Mouse (Mus musculus) lung, adult 2 months (tissue): ENCODE measurements around the gene Xpr1. TPM values are rescaled to one million over a fixed set of nuclear protein-coding genes. Genes with fewer than 3 reads are reported as not detected.

Experiments used
- DNase-seq: peaks from one replicate; pipeline ENCODE4 v3.0.0; 2022
- H3K4me1 ChIP-seq: fragments of 200-500 bp; 2 replicates; pipeline ENCODE4 v1.6.1; 2011; ENCODE audit warnings: low read length; ENCODE audit not compliant: control insufficient read depth, insufficient read depth
- H3K4me3 ChIP-seq: fragments of 200-500 bp; replicated peaks from 2 replicates; pipeline ENCODE3; 2011; ENCODE audit warnings: low read depth, mild to moderate bottlenecking, control low read depth, low read length; ENCODE audit errors: extremely low read depth
- CTCF ChIP-seq: fragments of 200-500 bp; IDR thresholded peaks from 2 replicates; pipeline ENCODE4 v1.5.1; 2011; ENCODE audit warnings: mild to moderate bottlenecking, low read length, control low read depth; ENCODE audit not compliant: insufficient read depth
- POLR2A ChIP-seq: fragments of 200-500 bp; IDR thresholded peaks from 2 replicates; pipeline ENCODE4 v1.6.1; 2011; ENCODE audit warnings: low read depth, mild to moderate bottlenecking, control low read depth, low read length, borderline replicate concordance; ENCODE audit errors: extremely low read depth
- WGBS: fragments of 180-500 bp; shearing (Covaris S2); methylation state at CpG from one replicate; pipeline ENCODE4 v1.1.7; 2018; 5-methylcytosine and 5-hydroxymethylcytosine counted together
- polyA plus RNA-seq: library from polyadenylated mRNA; depleted of rRNA; stranded (reverse); fragments of >200 nt; gene quantifications from 2 replicates; pipeline ENCODE4 v1.2.3, GENCODE M21; 2012

Xpr1 gene
- polyA plus RNA-seq, 1 experiment: 11.4 TPM

GRCm38 (mm10) chr1:155249896-155250295 is 167.3 kb downstream of the Xpr1 start:
- Histone ChIP-seq H3K4me1 (no peaks in the 10 kb centered on the region), H3K4me3 (no peak overlapping the region)
- no peak for DNase-seq
- TF ChIP-seq POLR2A: no peak
- no peak for TF ChIP-seq CTCF
- 54% methylated on average over 5 of the region's 5 CpGs for WGBS

- TF ChIP-seq POLR2A (no peak), CTCF (no peak)
- no peaks in the 10 kb centered on the region for H3K4me1 ChIP-seq
- no peak for DNase-seq
- WGBS: 36% methylated on average over 5 of the region's 5 CpGs
- no peak overlapping the region for H3K4me3 ChIP-seq
These were observed 169.2 kb downstream of the Xpr1 start for GRCm38 (mm10) chr1:155248041-155248440.

- no peak overlapping the region for H3K4me3 ChIP-seq
- no peaks in the 10 kb centered on the region for H3K4me1 ChIP-seq
- no peak for DNase-seq
- 31% methylated on average over 5 of the region's 5 CpGs for WGBS
- TF ChIP-seq POLR2A (no peak), CTCF (no peak)
These were observed 169.8 kb downstream of the Xpr1 start for GRCm38 (mm10) chr1:155247441-155247840.

- TF ChIP-seq CTCF: no peak
- TF ChIP-seq POLR2A: no peak
- Histone ChIP-seq H3K4me1 (no peaks in the 10 kb centered on the region), H3K4me3 (no peak overlapping the region)
- DNase-seq: no peak
- WGBS: 79% methylated on average over 7 of the region's 7 CpGs
These were observed 171.7 kb downstream of the Xpr1 start for GRCm38 (mm10) chr1:155245516-155245915.

GRCm38 (mm10) chr1:155244771-155245211 is 172.4 kb downstream of the Xpr1 start:
- TF ChIP-seq POLR2A (no peak), CTCF (no peak)
- Histone ChIP-seq H3K4me3 (peak overlapping the region; percentile 35), H3K4me1 (no peaks in the 10 kb centered on the region)
- whole genome bisulfite sequencing: 9% methylated on average over 29 of the region's 29 CpGs
- no peak for DNase-seq

- Histone ChIP-seq H3K4me1 (no peaks in the 10 kb centered on the region), H3K4me3 (peak within 1 kb of the TSS; percentile 35)
- peak; percentile 37 for DNase-seq
- 3% methylated on average over 82 of the region's 85 CpGs for WGBS
- TF ChIP-seq CTCF (no peak), POLR2A (no peak)
These were observed 173.1 kb downstream of the Xpr1 start, which contains the start of gene BC034090 for GRCm38 (mm10) chr1:155243797-155244770. TSS of gene BC034090 (minus strand) at chr1:155244444.

- DNase-seq: no peak
- TF ChIP-seq POLR2A (no peak), CTCF (no peak)
- 66% methylated on average over 1 of the region's 1 CpGs for WGBS
- Histone ChIP-seq H3K4me3 (no peak overlapping the region), H3K4me1 (no peaks in the 10 kb centered on the region; the same call in 1 of the 2 replicates)
These were observed 174.8 kb downstream of the Xpr1 start for GRCm38 (mm10) chr1:155242488-155242745.

- H3K4me3 ChIP-seq: no peak overlapping the region
- no peaks in the 10 kb centered on the region; the same call in 1 of the 2 replicates for H3K4me1 ChIP-seq
- TF ChIP-seq POLR2A (no peak), CTCF (no peak)
- WGBS: 85% methylated on average over 12 of the region's 12 CpGs
- no peak for DNase-seq
These were observed 175.3 kb downstream of the Xpr1 start for GRCm38 (mm10) chr1:155241701-155242487.

- 80% methylated on average over 6 of the region's 6 CpGs for WGBS
- TF ChIP-seq CTCF: no peak
- TF ChIP-seq POLR2A: no peak
- no peak overlapping the region for H3K4me3 ChIP-seq
- H3K4me1 ChIP-seq: no peaks in the 10 kb centered on the region; the same call in 1 of the 2 replicates
- DNase-seq: no peak
These were observed 177.1 kb downstream of the Xpr1 start for GRCm38 (mm10) chr1:155239962-155240717.
